8 mouse cellular contexts compared by ENCODE assay signal in genomic region chr7:16738073-16738696, GRCm38 (mm10). TPM values are rescaled to one million over a fixed set of nuclear protein-coding genes. Genes with fewer than 3 reads are reported as not detected.
DNase-seq lines count a peak whose midpoint lies in the region; ATAC-seq lines count a peak whose summit lies in the region.

Gene Ap2s1, plus strand, starts transcription at chr7:16738410.

- H3K36me3 ChIP-seq in hindbrain, embryonic 12.5 days, result peaks cover 2% of the 10 kb centered on the region

- under 1% methylated on average over 34 of the region's 34 CpGs for WGBS in hindbrain, embryonic 12.5 days

- H3K4me3 ChIP-seq in hindbrain, embryonic 12.5 days, result peak within 1 kb of the TSS; percentile 78

- peaks cover 13% of the 10 kb centered on the region for H3K4me1 ChIP-seq in hindbrain, embryonic 12.5 days

- peak; percentile 99 for DNase-seq in NIH3T3 (ENCODE audit: low read depth)
- peak; percentile 98 to 99 for DNase-seq in cerebellum, postnatal 10 days
- peak; percentile 96 to 97 for DNase-seq in frontal cortex, postnatal 10 days (ENCODE audit: low spot score in 2 of 2)
- peak; percentile 95 to 99 for DNase-seq in layer of hippocampus, postnatal 14 days (ENCODE audit: low spot score in 2 of 2)
- peak; percentile 95 for DNase-seq in lung, postnatal 14 days
- peak; percentile 92 for DNase-seq in retina, adult 2 months (ENCODE audit: low read depth, low spot score)
- DNase-seq in thymus, postnatal 36 days, result peak; percentile 94 to 97

- no peaks in the 10 kb centered on the region for H3K27me3 ChIP-seq in hindbrain, embryonic 12.5 days

- H3K9ac ChIP-seq in hindbrain, embryonic 12.5 days, result peak within 1 kb of the TSS; percentile 91

- peak; percentile 98 for ATAC-seq in hindbrain, embryonic 12.5 days (ENCODE audit: low FRiP score)

- H3K9me3 ChIP-seq in hindbrain, embryonic 12.5 days (replicated peaks), result no peaks in the 10 kb centered on the region

- peak within 1 kb of the TSS; percentile 93 for H3K4me2 ChIP-seq in hindbrain, embryonic 12.5 days (replicated peaks)

- peak within 1 kb of the TSS; percentile 45; the same call in 1 of the 2 replicates for H3K27ac ChIP-seq in hindbrain, embryonic 12.5 days

RNA-seq across cellular contexts. Expression of gene Ap2s1, which starts in this region (rescaled TPM):
- polyA plus RNA-seq in hindbrain, embryonic 12.5 days (2016; fragmentation: Nextera tagmentation; extraction: Ambion mirVana), result 262 and 292 TPM in 2 replicates
- 100 to 1,000 TPM; 337 to 357 TPM for total RNA-seq in layer of hippocampus, postnatal 14 days (2021)

Comparison
In these comparisons a context has a peak if more than half of its experiments do, and no peak if none do; other contexts are left out.
1. Peak in every context shown above with its lines: DNase-seq, ATAC-seq, H3K4me3 ChIP-seq and H3K27ac ChIP-seq.